Mouse (Mus musculus): Measurements from ENCODE around the gene Ip6k3.

The Ip6k3 gene

GRCm38 (mm10) chr17:27120561-27121024 lies 47.0 kb downstream of the Ip6k3 start:
- DNase-seq: peak; percentile 53 to 56

GRCm38 (mm10) chr17:27119954-27120353 lies 47.6 kb downstream of the Ip6k3 start:
- DNase-seq: no peak

- DNase-seq: no peak
Measured at GRCm38 (mm10) chr17:27119540-27119895, 48.1 kb downstream of the Ip6k3 start.

- peak in 1 of 2 experiments; percentile 35 for DNase-seq
Measured at GRCm38 (mm10) chr17:27118676-27119539, 48.7 kb downstream of the Ip6k3 start.

GRCm38 (mm10) chr17:27110072-27110471 lies 57.5 kb downstream of the Ip6k3 start:
- DNase-seq: no peak

- no peak for DNase-seq
Measured at GRCm38 (mm10) chr17:27107936-27108335, 59.7 kb downstream of the Ip6k3 start.

GRCm38 (mm10) chr17:27106745-27107144 lies 60.9 kb downstream of the Ip6k3 start:
- peak; percentile 56 to 62 for DNase-seq

- DNase-seq: peak in 1 of 2 experiments; percentile 28
Measured at GRCm38 (mm10) chr17:27105698-27106470, 61.7 kb downstream of the Ip6k3 start.

- DNase-seq: no peak
Measured at GRCm38 (mm10) chr17:27101675-27102074, 65.9 kb downstream of the Ip6k3 start.

- no peak for DNase-seq
Measured at GRCm38 (mm10) chr17:27095690-27096089, 71.9 kb downstream of the Ip6k3 start.

Data from B cell, adult 2 months (primary cell).